Comparison of ENCODE assay signal across 15 mouse cellular contexts in the genomic region with DNA sequence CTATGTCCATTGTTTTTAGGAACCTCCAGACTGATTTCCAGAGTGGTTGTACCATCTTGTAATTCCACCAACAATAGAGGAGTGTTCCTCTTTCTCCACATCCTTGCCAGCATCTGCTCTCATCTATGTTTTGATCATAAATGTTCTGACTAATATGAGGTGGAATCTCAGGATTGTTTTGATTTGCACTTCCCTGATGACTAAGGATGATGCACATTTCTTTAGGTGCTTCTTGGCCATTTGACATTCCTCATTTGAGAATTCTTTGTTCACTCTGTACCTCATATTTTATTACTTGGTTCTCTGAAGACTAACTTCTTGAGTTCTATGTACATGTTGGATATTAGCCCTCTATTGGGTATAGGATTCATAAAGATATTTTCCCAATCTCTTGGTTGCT.
"Had no signal": no experiment of that assay in that cellular context is flagged by ENCODE, and none has a peak within 500 bp of the region (broad histone marks: within the 10 kb centered on the region; RNA-seq: fewer than 3 reads in every experiment).

No protein-coding gene starts in this region.

- H3K27me3 ChIP-seq: neural tube, embryonic 13.5 days; neural tube, embryonic 15.5 days; stomach, embryonic 15.5 days had no signal

- DNase-seq: retina, postnatal 1 day; right cerebral cortex, adult 18-20 months; right cerebral cortex, postnatal 14 days; right cerebral cortex, postnatal 25 days; right cerebral cortex, postnatal 4 days; spleen, adult 18-20 months; thymus, adult 18-20 months; thymus, postnatal 14 days; thymus, postnatal 25 days; thymus, postnatal 36 days; thymus, postnatal 4 days had no signal

- H3K36me3 ChIP-seq: neural tube, embryonic 13.5 days; neural tube, embryonic 15.5 days; stomach, embryonic 15.5 days had no signal

- H3K4me3 ChIP-seq: neural tube, embryonic 13.5 days; neural tube, embryonic 15.5 days; stomach, embryonic 15.5 days had no signal

- H3K27ac ChIP-seq: neural tube, embryonic 13.5 days; neural tube, embryonic 15.5 days; stomach, embryonic 15.5 days; stomach, postnatal 0 days had no signal

- H3K4me1 ChIP-seq: neural tube, embryonic 13.5 days; neural tube, embryonic 15.5 days; stomach, embryonic 15.5 days had no signal
